Mouse (Mus musculus): Measurements from ENCODE around the gene Nosip. TPM values are rescaled to one million over a fixed set of nuclear protein-coding genes. Genes with fewer than 3 reads are reported as not detected.
A peak's percentile ranks its signal among the peaks of the same experiment; 100 is the strongest.

The Nosip gene
- total RNA-seq, 1 experiment = 94.2 TPM

DNA sequence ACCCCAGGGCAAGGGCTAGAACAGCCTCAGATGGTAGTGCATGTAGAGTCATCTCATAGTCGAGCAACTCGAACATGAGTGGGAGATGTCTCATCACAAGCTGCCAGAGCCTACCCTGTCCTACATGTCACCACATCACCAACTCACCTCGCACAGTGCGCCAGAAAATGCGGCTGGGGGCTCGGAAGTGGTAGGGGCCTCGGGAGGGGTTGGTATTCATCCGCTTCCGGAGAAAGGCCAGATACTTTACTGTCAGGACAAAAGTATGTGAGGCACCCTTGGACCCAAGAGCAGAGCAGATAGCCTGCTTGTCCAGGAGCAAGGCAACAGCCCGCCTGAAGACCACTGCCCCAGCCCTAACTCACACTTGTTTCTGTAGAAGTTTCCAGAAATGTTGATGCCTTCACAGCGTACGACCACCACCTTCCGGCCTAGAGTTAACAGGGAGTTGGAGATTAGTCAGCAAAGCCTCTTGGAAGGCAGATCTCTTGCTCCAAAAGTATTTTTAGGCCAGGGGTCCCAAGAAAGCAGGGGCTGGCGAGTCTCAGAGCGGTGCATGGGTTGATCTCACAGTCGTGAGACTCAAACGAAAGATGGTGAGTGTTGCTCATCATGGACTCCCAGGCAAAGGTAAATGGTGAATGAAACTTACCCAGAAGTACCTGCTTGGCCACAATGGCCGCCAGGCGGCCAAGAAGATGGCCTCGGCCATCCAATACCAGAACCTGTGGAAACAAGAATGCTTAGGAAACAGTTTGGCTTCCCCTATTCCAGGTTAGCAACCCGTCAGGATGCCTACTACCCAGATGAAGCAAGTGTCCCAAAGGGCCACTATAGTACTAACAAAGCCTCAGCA lies 64.8 kb downstream of the Nosip start:
- Histone ChIP-seq H3K27ac (ENCODE audit: insufficient read depth, low read depth, low read length, poor library complexity, severe bottlenecking) (peak overlapping the region; percentile 96), H3K4me1 (ENCODE audit: control insufficient read depth in 2 of 2, insufficient read depth in 2 of 2, low read length in 2 of 2, poor library complexity in 1 of 2) (peaks cover 0 to 11% of the 10 kb centered on the region in 2 experiments; a peak in 1 of 4 replicates), H3K9me3 (ENCODE audit: control insufficient read depth, insufficient read depth, low read depth, low read length) (no peaks in the 10 kb centered on the region), H3K4me3 (ENCODE audit: insufficient read depth in 1 of 2, low read depth in 1 of 2, low read length in 2 of 2, poor library complexity in 1 of 2, severe bottlenecking in 1 of 2) (peak overlapping the region; percentile 80 to 99), H3K9ac (ENCODE audit: insufficient read depth, low read depth, low read length, poor library complexity, severe bottlenecking) (peak overlapping the region; percentile 100), H3K36me3 (ENCODE audit: control insufficient read depth, insufficient read depth, low read length, poor library complexity, severe bottlenecking) (peaks cover 49% of the 10 kb centered on the region)
- in situ Hi-C loops (cut with MboI; ENCODE audit: low sequenced_read_pairs in 2 of 2, unreplicated experiment in 2 of 2) = no loop called here
- DNase-seq (ENCODE audit: low read depth, low spot score) = no peak
- TF ChIP-seq ZC3H11A (IDR thresholded peaks at IDR 0.05; ENCODE audit: borderline replicate concordance, low read depth, low read length) (no peak), HCFC1 (IDR thresholded peaks at IDR 0.05; ENCODE audit: borderline replicate concordance, insufficient read depth, low read length) (no peak), ZNF384 (IDR thresholded peaks at IDR 0.05; ENCODE audit: low read depth, low read length) (no peak), CHD2 (IDR thresholded peaks at IDR 0.05; ENCODE audit: low read depth, low read length) (no peak), MAFK (IDR thresholded peaks at IDR 0.05; ENCODE audit: insufficient read depth, low read depth, low read length) (no peak)

Other genes with a start within 250 kb of the Nosip start
- gene Nup62, start 246.3 kb upstream of the Nosip start, total RNA-seq (2012; rRNA removed) = 91.0 and 98.0 TPM in 2 replicates
- gene Il4i1, start 246.0 kb upstream of the Nosip start, total RNA-seq (2012; rRNA removed) = 4.8 and 6.0 TPM in 2 replicates
- 14.0 and 16.9 TPM in 2 replicates for gene Atf5, start 245.8 kb upstream of the Nosip start, total RNA-seq (2012; rRNA removed)
- gene Akt1s1, start 213.4 kb upstream of the Nosip start, total RNA-seq (2012; rRNA removed) = 33.8 and 37.6 TPM in 2 replicates
- 31.5 and 55.7 TPM in 2 replicates for gene Tbc1d17, start 213.3 kb upstream of the Nosip start, total RNA-seq (2012; rRNA removed)
- 37.1 and 76.5 TPM in 2 replicates for gene Pnkp, start 205.3 kb upstream of the Nosip start, total RNA-seq (2012; rRNA removed)
- 144 and 205 TPM in 2 replicates for gene Ptov1, start 192.6 kb upstream of the Nosip start, total RNA-seq (2012; rRNA removed)
- 88.2 and 121 TPM in 2 replicates for gene Med25, start 169.7 kb upstream of the Nosip start, total RNA-seq (2012; rRNA removed)
- gene Fuz, start 166.3 kb upstream of the Nosip start, total RNA-seq (2012; rRNA removed) = 14.2 and 17.2 TPM in 2 replicates
- 82.5 and 94.9 TPM in 2 replicates for gene Ap2a1, start 132.9 kb upstream of the Nosip start, total RNA-seq (2012; rRNA removed)
- gene Tsks, start 119.2 kb upstream of the Nosip start, total RNA-seq (2012; rRNA removed) = 0.49 and 0.85 TPM in 2 replicates
- gene Cpt1c, start 87.6 kb upstream of the Nosip start, total RNA-seq (2012; rRNA removed) = 60.3 and 123 TPM in 2 replicates
- gene Prmt1, start 75.9 kb upstream of the Nosip start, total RNA-seq (2012; rRNA removed) = 413 and 429 TPM in 2 replicates
- 45.9 and 68.4 TPM in 2 replicates for gene Irf3, start 64.8 kb upstream of the Nosip start, total RNA-seq (2012; rRNA removed)
- 11.9 and 13.0 TPM in 2 replicates for gene Bcl2l12, start 63.7 kb upstream of the Nosip start, total RNA-seq (2012; rRNA removed)
- gene Scaf1, start 46.1 kb upstream of the Nosip start, total RNA-seq (2012; rRNA removed) = 39.0 and 39.2 TPM in 2 replicates
- gene Rras, start 44.5 kb upstream of the Nosip start, total RNA-seq (2012; rRNA removed) = 11.1 and 14.4 TPM in 2 replicates
- gene Prr12, start 9.5 kb upstream of the Nosip start, total RNA-seq (2012; rRNA removed) = 32.3 and 37.5 TPM in 2 replicates
- gene Prrg2, start 248 bp downstream of the Nosip start, total RNA-seq (2012; rRNA removed) = 9.8 and 11.4 TPM in 2 replicates
- gene Rcn3, start 29.8 kb downstream of the Nosip start, total RNA-seq (2012; rRNA removed) = 137 and 207 TPM in 2 replicates
- gene Fcgrt, start 41.4 kb downstream of the Nosip start, total RNA-seq (2012; rRNA removed) = 10.6 and 15.1 TPM in 2 replicates
- 1,746 and 1,854 TPM in 2 replicates for gene Rps11, start 62.0 kb downstream of the Nosip start, total RNA-seq (2012; rRNA removed)
- gene Rpl13a, start 66.3 kb downstream of the Nosip start, total RNA-seq (2012; rRNA removed) = 3,971 and 5,136 TPM in 2 replicates
- 0.36 and 0.90 TPM in 2 replicates for gene Gm45713, start 73.8 kb downstream of the Nosip start, total RNA-seq (2012; rRNA removed)
- gene Flt3l, start 74.0 kb downstream of the Nosip start, total RNA-seq (2012; rRNA removed) = 1.8 and 1.9 TPM in 2 replicates
- 69.9 and 70.2 TPM in 2 replicates for gene Pih1d1, start 91.9 kb downstream of the Nosip start, total RNA-seq (2012; rRNA removed)
- gene Aldh16a1, start 92.2 kb downstream of the Nosip start, total RNA-seq (2012; rRNA removed) = 108 and 115 TPM in 2 replicates
- gene Slc17a7, start 101.5 kb downstream of the Nosip start, total RNA-seq (2012; rRNA removed) = 3.4 and 4.4 TPM in 2 replicates
- gene Gfy, start 117.1 kb downstream of the Nosip start, total RNA-seq (2012; rRNA removed) = 0.11 TPM in 1 of 2 replicates, not detected in the other
- gene Pth2, start 118.6 kb downstream of the Nosip start, total RNA-seq (2012; rRNA removed) = 0.54 TPM in 1 of 2 replicates, not detected in the other
- 2.4 and 2.7 TPM in 2 replicates for gene Ccdc155, start 142.5 kb downstream of the Nosip start, total RNA-seq (2012; rRNA removed)
- 4.7 and 6.9 TPM in 2 replicates for gene Dkkl1, start 149.7 kb downstream of the Nosip start, total RNA-seq (2012; rRNA removed)
- gene Tead2, start 153.3 kb downstream of the Nosip start, total RNA-seq (2012; rRNA removed) = 95.9 and 111 TPM in 2 replicates
- gene Cd37, start 176.7 kb downstream of the Nosip start, total RNA-seq (2012; rRNA removed) = 37.6 and 50.8 TPM in 2 replicates
- 12.7 and 14.6 TPM in 2 replicates for gene Slc6a16, start 178.7 kb downstream of the Nosip start, total RNA-seq (2012; rRNA removed)
- 0.21 and 0.67 TPM in 2 replicates for gene Slc6a21, start 215.1 kb downstream of the Nosip start, total RNA-seq (2012; rRNA removed)

All from ES-E14 (cell line).